Mouse (Mus musculus) c-Kit-positive CD71-negative TER-119-negative erythroid progenitor cells, embryonic 14.5 days (primary cell): ENCODE measurements around the gene Nae1.

Experiments used
- DNase-seq: peaks from one replicate; pipeline ENCODE4 v3.0.0-alpha.2; 2013; ENCODE audit warnings: low read depth

The Nae1 gene

DNA sequence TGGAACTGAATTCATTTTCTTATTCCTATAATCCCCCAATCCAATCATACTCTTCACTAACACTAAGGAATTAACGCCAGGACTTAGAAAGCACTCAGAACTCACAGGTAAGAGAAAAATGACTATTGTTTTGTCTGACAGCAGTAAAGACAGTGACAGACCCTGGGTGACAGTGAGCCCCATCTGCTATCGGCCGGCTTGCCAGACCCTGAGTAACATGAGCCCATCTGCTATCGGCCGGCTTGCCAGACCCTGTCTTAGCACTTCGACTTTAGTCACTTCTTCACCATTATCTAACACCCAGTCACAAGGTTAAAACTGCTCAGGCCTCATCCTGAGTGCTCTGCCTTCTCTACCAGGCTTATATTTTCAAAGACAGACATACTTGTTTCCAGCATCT is 4.8 kb downstream of the Nae1 start:
- no peak for DNase-seq

DNA sequence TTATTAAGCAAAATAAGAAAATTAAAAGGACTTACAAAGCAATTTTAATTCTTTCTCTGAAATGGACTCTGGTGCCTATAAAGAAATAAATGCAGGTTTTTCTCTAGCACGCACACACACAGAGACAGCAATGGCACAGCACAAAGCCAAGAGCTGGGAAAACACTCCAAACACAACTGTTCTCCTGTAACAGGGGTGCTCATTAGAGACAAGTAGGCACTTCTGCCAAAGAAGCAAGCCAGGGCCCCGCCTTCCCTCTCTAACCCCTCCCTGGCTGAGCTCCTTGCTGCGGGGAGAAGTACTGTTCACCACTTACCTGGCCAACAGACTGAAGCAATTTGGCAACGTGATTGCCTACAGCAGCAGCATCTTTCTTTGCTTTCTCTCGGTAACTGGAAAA is 16.6 kb downstream of the Nae1 start:
- no peak for DNase-seq

DNA sequence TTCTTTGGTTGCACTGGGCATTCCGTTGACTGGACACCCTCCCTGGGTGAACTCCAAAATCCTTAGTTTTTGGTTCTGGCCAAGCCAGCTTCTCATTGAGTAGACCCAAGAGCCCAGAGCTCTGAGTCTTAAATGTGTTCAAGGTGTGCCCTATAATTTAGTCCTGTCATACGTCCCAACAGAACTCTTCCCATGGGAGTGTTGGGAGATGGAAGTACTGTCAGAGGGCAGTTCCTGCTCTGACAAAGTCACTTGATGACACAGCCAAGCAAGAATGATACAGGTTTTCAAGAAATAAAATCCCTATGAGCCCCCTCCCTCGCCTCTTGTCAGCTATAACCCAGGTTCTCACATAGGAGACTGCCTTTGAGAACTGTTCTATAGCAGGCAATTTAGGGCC is 24.3 kb downstream of the Nae1 start:
- no peak for DNase-seq

DNA sequence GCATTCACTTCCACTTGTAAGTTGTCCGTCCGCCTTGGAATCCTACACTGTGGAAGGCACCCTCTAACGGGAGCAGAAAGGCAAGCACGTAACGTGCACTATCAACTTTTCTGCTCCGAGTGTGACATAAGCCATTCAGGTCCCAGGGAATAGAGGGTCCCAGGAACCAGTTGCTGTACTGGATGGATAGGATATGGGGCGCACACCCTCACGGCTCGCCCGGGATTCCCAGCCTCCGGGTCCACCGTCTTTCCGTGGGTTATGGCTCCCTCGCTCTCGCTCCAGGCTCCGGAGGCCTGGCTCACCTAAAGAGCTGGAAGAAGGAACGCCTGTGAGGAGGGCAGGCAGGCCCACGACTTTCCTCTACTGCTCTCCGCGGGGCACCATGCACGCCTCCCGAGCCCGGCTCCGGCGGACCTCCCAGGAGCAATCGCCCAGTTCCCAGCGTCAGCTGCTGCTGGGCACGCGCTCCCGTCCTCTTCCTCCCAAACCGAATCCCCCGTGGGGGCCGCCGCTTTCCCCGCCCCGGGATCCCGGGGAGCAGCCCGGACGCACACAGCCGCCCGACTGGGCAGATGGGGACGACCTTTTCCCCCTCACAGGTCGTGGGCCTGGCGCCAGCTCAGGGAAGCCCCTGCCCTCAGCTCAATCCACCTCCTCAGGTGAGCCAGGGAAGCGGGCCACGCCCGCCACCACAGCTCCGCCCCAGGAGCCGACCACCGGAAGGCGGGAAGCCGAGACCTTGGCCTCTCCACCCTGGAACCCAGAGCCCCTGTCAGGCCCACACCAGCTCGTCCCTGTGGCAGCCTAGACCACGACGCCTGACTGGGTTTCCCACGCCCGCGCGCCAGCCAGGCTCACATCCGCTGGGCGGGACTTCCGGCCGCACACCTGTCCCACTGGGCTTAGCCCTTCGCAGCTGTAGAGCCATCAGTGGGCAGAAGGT is 25.1 kb downstream of the Nae1 start, which contains the start of gene Terb1:
Gene Terb1, minus strand, starts transcription at position 850 of the 946 bp plus-strand sequence.
- no peak for DNase-seq

DNA sequence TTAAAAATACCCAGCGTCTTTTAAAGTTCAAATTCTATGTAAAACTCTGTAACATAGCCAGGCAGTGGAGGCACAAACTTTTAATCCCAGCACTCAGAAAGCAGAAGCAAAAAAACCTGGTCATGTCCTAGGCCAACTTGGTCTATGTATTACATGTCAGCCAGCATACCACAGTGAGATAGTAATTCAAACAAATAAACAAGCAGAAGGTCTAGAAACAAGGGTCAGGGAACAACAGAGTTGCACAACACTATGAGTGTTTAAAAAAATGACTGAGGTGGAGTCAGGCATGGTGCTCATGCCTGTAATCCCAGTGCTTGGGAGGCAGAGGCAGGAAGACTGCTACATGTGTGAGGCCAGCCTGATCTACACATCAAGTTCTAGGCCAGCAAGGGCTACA is 55.3 kb downstream of the Nae1 start:
- no peak for DNase-seq

DNA sequence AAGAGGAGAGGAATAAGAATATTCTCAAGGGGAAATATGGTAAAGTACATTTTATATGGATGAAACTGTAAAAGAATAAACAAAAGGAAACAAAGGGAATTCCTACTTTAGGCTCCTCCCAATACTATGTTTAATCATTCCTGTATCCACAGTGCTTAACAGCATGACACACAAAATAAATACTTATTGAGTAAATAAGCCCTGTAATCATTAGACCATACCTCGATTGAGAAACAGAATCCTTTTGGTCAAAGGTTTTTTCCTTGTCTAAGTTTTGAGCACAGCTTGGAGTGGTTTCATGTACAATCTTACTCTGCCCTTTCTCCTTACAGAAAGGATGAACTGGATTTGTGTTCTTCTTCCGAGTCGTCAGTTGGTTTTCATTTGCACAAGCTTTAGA is 62.0 kb downstream of the Nae1 start:
- DNase-seq, result no peak

DNA sequence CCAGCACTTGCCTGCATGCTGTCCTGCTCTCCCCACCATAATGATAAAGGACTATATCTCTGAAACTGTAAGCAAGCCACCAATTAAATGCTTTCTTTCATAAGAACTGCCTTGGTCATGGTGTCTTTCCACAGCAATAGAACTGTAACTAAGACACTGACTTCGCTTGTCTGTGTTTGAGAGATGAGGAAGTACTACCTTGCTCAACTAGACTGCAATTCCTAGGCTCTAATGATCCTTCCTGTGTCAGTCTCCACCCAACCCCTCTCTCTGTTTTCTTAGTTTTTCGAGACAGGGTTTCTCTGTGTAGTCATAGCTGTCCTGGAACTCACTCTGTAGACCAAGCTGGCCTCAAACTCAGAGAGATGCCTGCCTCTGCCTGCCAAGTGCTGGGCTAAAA is 67.0 kb downstream of the Nae1 start:
- DNase-seq, result no peak
